Mouse (Mus musculus): Measurements from ENCODE around the gene Mlip. TPM values are rescaled to one million over a fixed set of nuclear protein-coding genes. Genes with fewer than 3 reads are reported as not detected.

Mlip gene
- not detected for polyA plus RNA-seq (2021)

DNA sequence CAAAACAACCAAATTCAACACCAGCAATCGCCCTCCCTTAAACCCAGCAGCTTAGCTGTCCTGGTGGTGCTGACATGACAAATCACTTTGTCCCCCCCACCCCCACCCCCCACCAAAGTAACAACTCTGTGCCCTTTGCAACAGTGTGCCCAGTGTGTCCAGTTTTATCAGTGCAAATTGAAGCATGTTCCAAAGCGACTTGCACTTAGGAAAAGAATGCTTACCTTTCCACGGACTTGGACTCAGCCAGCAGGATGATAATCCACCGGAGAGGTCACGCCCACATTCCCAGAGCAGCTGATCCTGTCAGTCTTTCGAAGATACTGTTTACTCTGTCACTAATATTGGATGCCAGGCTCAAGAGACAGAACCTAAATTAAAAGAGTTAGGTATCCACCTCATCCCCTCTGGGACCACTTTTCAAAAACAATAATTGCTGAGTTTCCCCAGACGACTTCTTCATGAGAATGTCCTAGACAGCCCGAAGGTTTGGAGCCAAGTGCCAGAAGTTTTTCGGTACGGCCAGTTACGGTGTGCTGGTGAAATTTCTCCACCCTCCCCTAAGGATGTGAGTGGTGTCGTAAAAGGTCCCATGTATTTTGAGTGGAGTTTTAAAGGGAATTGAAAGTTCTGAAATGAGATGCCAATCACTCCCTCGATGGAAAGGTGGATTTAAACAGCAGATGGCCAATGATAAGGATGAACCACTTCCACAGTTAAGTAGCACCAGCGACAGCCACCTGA is at the start of gene Mlip:
Gene Mlip (minus strand): TSS at position 538 of the 744 bp plus-strand sequence.
- in situ Hi-C loops (cut with MboI; ENCODE audit: low pct_unique_long_range_greater_than_20kb): loop anchor here (25.0 kb wide), 2 partner anchors 690 to 1090 kb away; no protein-coding TSS in a partner anchor
- no peak for ATAC-seq
- ChIA-PET POLR2A (no interaction called here), CTCF (no interaction called here)
- no peaks in the 10 kb centered on the region for H3K27me3 ChIP-seq
- no peak for TF ChIP-seq CTCF (IDR thresholded peaks at IDR 0.05)
- DNase-seq (ENCODE audit: low read depth, low spot score): no peak

GRCm38 (mm10) chr9:77399801-77400200 is 47.0 kb upstream of the Mlip start:
- CTCF ChIA-PET: no interaction called here
- POLR2A ChIA-PET: no interaction called here

GRCm38 (mm10) chr9:77398856-77399631 is 46.3 kb upstream of the Mlip start:
- no peak for TF ChIP-seq CTCF (IDR thresholded peaks at IDR 0.05)
- ChIA-PET POLR2A (no interaction called here), CTCF (no interaction called here)
- no peak for ATAC-seq
- in situ Hi-C loops (cut with MboI; ENCODE audit: low pct_unique_long_range_greater_than_20kb): no loop called here
- peaks cover 4% of the 10 kb centered on the region for H3K27me3 ChIP-seq
- DNase-seq (ENCODE audit: low read depth, low spot score): no peak

More at GRCm38 (mm10) chr9:77399801-77400200, 47.0 kb upstream of the Mlip start:
- ATAC-seq: no peak
- no peak for DNase-seq (ENCODE audit: low read depth, low spot score)
- peaks cover 4% of the 10 kb centered on the region for H3K27me3 ChIP-seq
- in situ Hi-C loops (cut with MboI; ENCODE audit: low pct_unique_long_range_greater_than_20kb): loop anchor here (25.0 kb wide), 1 partner anchor 388 kb away; no protein-coding TSS in a partner anchor
- no peak for TF ChIP-seq CTCF (IDR thresholded peaks at IDR 0.05)

GRCm38 (mm10) chr9:77397027-77397426 is 44.3 kb upstream of the Mlip start:
- POLR2A ChIA-PET: interaction anchor here (0.7 kb wide), 1 partner anchor 721 kb away, joined by 3 read pairs; no protein-coding TSS in a partner anchor
- peaks cover 4% of the 10 kb centered on the region for H3K27me3 ChIP-seq
- no peak for TF ChIP-seq CTCF (IDR thresholded peaks at IDR 0.05)
- in situ Hi-C loops (cut with MboI; ENCODE audit: low pct_unique_long_range_greater_than_20kb): no loop called here
- ATAC-seq (no peak), DNase-seq (ENCODE audit: low read depth, low spot score) (no peak)
- CTCF ChIA-PET: no interaction called here

- ChIA-PET POLR2A (no interaction called here), CTCF (interaction anchor here (2.0 kb wide), 1 partner anchor 9 kb away, joined by 8 read pairs; no protein-coding TSS in a partner anchor)
- ATAC-seq (no peak), DNase-seq (ENCODE audit: low read depth, low spot score) (no peak)
- no peak for TF ChIP-seq CTCF (IDR thresholded peaks at IDR 0.05)
- no peaks in the 10 kb centered on the region for H3K27me3 ChIP-seq
- in situ Hi-C loops (cut with MboI; ENCODE audit: low pct_unique_long_range_greater_than_20kb): no loop called here
These were observed 38.5 kb upstream of the Mlip start for GRCm38 (mm10) chr9:77391248-77391647.

- CTCF ChIA-PET: no interaction called here
- no peak for DNase-seq (ENCODE audit: low read depth, low spot score)
- no peaks in the 10 kb centered on the region for H3K27me3 ChIP-seq
- in situ Hi-C loops (cut with MboI; ENCODE audit: low pct_unique_long_range_greater_than_20kb): no loop called here
- no peak for ATAC-seq
- no peak for TF ChIP-seq CTCF (IDR thresholded peaks at IDR 0.05)
- POLR2A ChIA-PET: no interaction called here
These were observed 36.2 kb upstream of the Mlip start for GRCm38 (mm10) chr9:77388956-77389355.

DNA sequence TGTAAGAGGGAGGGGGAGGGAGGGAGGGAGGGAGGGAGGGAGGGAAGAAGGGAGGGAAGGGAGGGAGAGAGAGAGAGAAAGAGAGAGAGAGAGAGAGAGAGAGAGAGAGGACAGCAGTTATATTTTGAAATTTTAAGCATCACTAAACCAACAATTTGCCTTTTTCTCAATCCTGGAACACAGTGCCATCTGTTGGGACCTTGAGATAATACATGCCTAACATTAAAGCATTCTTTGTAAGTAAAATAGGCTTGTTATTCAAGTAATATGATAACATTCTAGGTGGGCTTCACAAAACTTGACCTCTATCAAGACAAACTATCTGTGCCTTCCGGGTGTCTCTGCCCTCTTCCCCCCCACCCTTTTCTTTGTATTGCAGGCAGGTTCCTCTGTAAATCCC is 34.0 kb upstream of the Mlip start:
- no peak for ATAC-seq
- no peak for DNase-seq (ENCODE audit: low read depth, low spot score)
- ChIA-PET CTCF (no interaction called here), POLR2A (no interaction called here)
- peak; percentile 54 for TF ChIP-seq CTCF (IDR thresholded peaks at IDR 0.05)
- in situ Hi-C loops (cut with MboI; ENCODE audit: low pct_unique_long_range_greater_than_20kb): no loop called here
- H3K27me3 ChIP-seq: no peaks in the 10 kb centered on the region

DNA sequence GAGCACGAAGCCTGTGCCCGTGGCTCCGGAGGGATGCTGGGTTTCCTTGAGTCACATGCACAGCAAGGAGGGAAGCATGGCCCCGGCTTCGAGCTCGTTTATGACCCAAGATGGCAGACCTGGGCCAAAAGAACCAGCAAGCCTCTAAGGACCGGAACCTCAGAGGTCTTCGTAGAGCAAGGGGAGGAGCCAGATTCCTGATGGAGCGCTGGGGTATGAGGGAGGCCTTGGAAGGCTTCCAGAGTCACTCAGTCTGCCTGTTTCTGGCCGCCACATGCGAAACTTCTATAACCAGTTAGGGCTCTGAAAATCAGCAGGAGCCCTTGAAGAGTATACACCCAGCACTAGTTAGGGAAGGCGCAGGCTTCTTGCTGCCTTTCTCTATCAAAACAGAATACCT is 32.8 kb upstream of the Mlip start:
- CTCF ChIA-PET: no interaction called here
- H3K27me3 ChIP-seq: no peaks in the 10 kb centered on the region
- TF ChIP-seq CTCF (IDR thresholded peaks at IDR 0.05): no peak
- ATAC-seq (no peak), DNase-seq (ENCODE audit: low read depth, low spot score) (no peak)
- POLR2A ChIA-PET: no interaction called here
- in situ Hi-C loops (cut with MboI; ENCODE audit: low pct_unique_long_range_greater_than_20kb): no loop called here

- POLR2A ChIA-PET: interaction anchor here (0.7 kb wide), 1 partner anchor 10 kb away, joined by 3 read pairs; no protein-coding TSS in a partner anchor
- no peaks in the 10 kb centered on the region for H3K27me3 ChIP-seq
- TF ChIP-seq CTCF (IDR thresholded peaks at IDR 0.05): no peak
- DNase-seq (ENCODE audit: low read depth, low spot score): no peak
- no peak for ATAC-seq
- in situ Hi-C loops (cut with MboI; ENCODE audit: low pct_unique_long_range_greater_than_20kb): loop anchor here (5.0 kb wide), 2 partner anchors 392 to 997 kb away; no protein-coding TSS in a partner anchor
- CTCF ChIA-PET: interaction anchor here (1.5 kb wide), 1 partner anchor 212 kb away, joined by 4 read pairs; no protein-coding TSS in a partner anchor
These were observed 31.9 kb upstream of the Mlip start for GRCm38 (mm10) chr9:77384651-77385050.

DNA sequence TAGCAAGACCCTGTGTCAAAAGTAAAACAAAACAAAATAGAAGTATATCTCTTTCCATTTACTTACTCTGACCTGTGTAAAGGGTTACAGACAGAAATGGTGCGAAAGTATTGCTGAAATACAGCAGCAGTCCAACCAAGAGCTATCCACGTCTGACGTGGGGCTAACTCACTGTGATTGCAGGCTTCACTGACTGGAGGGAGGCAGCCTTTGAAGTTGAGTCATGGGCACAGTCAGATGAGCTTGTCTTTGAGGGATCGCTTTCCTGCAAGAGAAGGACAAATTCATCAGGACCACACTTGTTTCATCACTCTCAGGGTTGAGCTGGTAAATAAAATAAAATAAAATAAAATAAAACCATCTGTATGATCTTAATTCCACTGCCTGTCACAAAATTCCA is 31.2 kb upstream of the Mlip start:
- no peaks in the 10 kb centered on the region for H3K27me3 ChIP-seq
- in situ Hi-C loops (cut with MboI; ENCODE audit: low pct_unique_long_range_greater_than_20kb): loop anchor here (5.0 kb wide), 2 partner anchors 392 to 997 kb away; no protein-coding TSS in a partner anchor
- ChIA-PET POLR2A (no interaction called here), CTCF (interaction anchor here (1.5 kb wide), 1 partner anchor 212 kb away, joined by 4 read pairs; no protein-coding TSS in a partner anchor)
- DNase-seq (ENCODE audit: low read depth, low spot score) (no peak), ATAC-seq (no peak)
- no peak for TF ChIP-seq CTCF (IDR thresholded peaks at IDR 0.05)

- H3K27me3 ChIP-seq: no peaks in the 10 kb centered on the region
- DNase-seq (ENCODE audit: low read depth, low spot score) (no peak), ATAC-seq (no peak)
- ChIA-PET CTCF (interaction anchor here (2.1 kb wide), 1 partner anchor 9 kb away, joined by 8 read pairs; no protein-coding TSS in a partner anchor), POLR2A (no interaction called here)
- in situ Hi-C loops (cut with MboI; ENCODE audit: low pct_unique_long_range_greater_than_20kb): loop anchor here (5.0 kb wide), 2 partner anchors 390 to 995 kb away; no protein-coding TSS in a partner anchor
- TF ChIP-seq CTCF (IDR thresholded peaks at IDR 0.05): no peak
These were observed 29.7 kb upstream of the Mlip start for GRCm38 (mm10) chr9:77382514-77382913.
